Mouse (Mus musculus): ENCODE results near the gene Hdhd5. TPM values are rescaled to one million over a fixed set of nuclear protein-coding genes. Genes with fewer than 3 reads are reported as not detected.

Hdhd5 gene
- polyA plus RNA-seq, 2 experiments, result 5.6 to 8.4 TPM

GRCm38 (mm10) chr6:120464406-120464939 is 66.6 kb downstream of the Hdhd5 start:
- 29% methylated on average over 9 of the region's 9 CpGs for WGBS (ENCODE audit: insufficient replicate concordance)
- Histone ChIP-seq H3K4me3 (ENCODE audit: insufficient read depth in 1 of 2, low read depth in 2 of 2, low read length in 2 of 2) (peak overlapping the region; percentile 81 to 82), H3K4me2 (ENCODE audit: low read depth) (peak overlapping the region; percentile 93), H3K4me1 (replicated peaks; ENCODE audit: control insufficient read depth in 2 of 2, insufficient read depth in 2 of 2, low read length in 1 of 2) (peaks cover 11 to 29% of the 10 kb centered on the region in 2 experiments), H3K27ac (no peak overlapping the region), H3K27me3 (ENCODE audit: control insufficient read depth, insufficient read depth, low read length) (no peaks in the 10 kb centered on the region), H3K9ac (replicated peaks) (peak overlapping the region; percentile 31; the same call in 1 of the 2 replicates), H3K36me3 (replicated peaks; ENCODE audit: control insufficient read depth, insufficient read depth, low read depth) (no peaks in the 10 kb centered on the region), H3K9me3 (ENCODE audit: control insufficient read depth, low read length) (no peaks in the 10 kb centered on the region)
- TF ChIP-seq EP300 (IDR thresholded peaks at IDR 0.05; ENCODE audit: low read depth), result no peak
- TF ChIP-seq CTCF (IDR thresholded peaks at IDR 0.05; ENCODE audit: low read depth), result no peak
- DNase-seq (ENCODE audit: low read depth in 3 of 3, low spot score in 3 of 3) (no peak), ATAC-seq (ENCODE audit: insufficient read depth) (no peak)

GRCm38 (mm10) chr6:120463884-120464283 is 67.2 kb downstream of the Hdhd5 start:
- Histone ChIP-seq H3K27ac (no peak overlapping the region), H3K36me3 (replicated peaks; ENCODE audit: control insufficient read depth, insufficient read depth, low read depth) (no peaks in the 10 kb centered on the region), H3K9ac (replicated peaks) (peak overlapping the region; percentile 78), H3K27me3 (ENCODE audit: control insufficient read depth, insufficient read depth, low read length) (no peaks in the 10 kb centered on the region), H3K4me3 (ENCODE audit: insufficient read depth in 1 of 2, low read depth in 2 of 2, low read length in 2 of 2) (peak overlapping the region; percentile 81 to 82), H3K9me3 (ENCODE audit: control insufficient read depth, low read length) (no peaks in the 10 kb centered on the region), H3K4me1 (replicated peaks; ENCODE audit: control insufficient read depth in 2 of 2, insufficient read depth in 2 of 2, low read length in 1 of 2) (peaks cover 11 to 29% of the 10 kb centered on the region in 2 experiments), H3K4me2 (ENCODE audit: low read depth) (peak overlapping the region; percentile 93)
- 2% methylated on average over 11 of the region's 11 CpGs for WGBS (ENCODE audit: insufficient replicate concordance)
- DNase-seq (ENCODE audit: low read depth in 3 of 3, low spot score in 3 of 3) (no peak), ATAC-seq (ENCODE audit: insufficient read depth) (peak; percentile 20; the same call in 1 of the 2 replicates)
- TF ChIP-seq EP300 (IDR thresholded peaks at IDR 0.05; ENCODE audit: low read depth) (0 out of 2 replicates have a peak, but pooled peaks have one; percentile 8), CTCF (IDR thresholded peaks at IDR 0.05; ENCODE audit: low read depth) (peak; percentile 55)

GRCm38 (mm10) chr6:120463086-120463871 is 67.8 kb downstream of the Hdhd5 start, which contains the start of gene Il17ra:
Gene Il17ra, plus strand, starts transcription at chr6:120463247.
- Histone ChIP-seq H3K27ac (no peak within 1 kb of the TSS; the same call in 1 of the 2 replicates), H3K4me3 (ENCODE audit: insufficient read depth in 1 of 2, low read depth in 2 of 2, low read length in 2 of 2) (peak within 1 kb of the TSS; percentile 81 to 82), H3K4me2 (ENCODE audit: low read depth) (peak within 1 kb of the TSS; percentile 93), H3K27me3 (ENCODE audit: control insufficient read depth, insufficient read depth, low read length) (no peaks in the 10 kb centered on the region), H3K4me1 (replicated peaks; ENCODE audit: control insufficient read depth in 2 of 2, insufficient read depth in 2 of 2, low read length in 1 of 2) (peaks cover 11 to 29% of the 10 kb centered on the region in 2 experiments), H3K9me3 (ENCODE audit: control insufficient read depth, low read length) (no peaks in the 10 kb centered on the region), H3K9ac (replicated peaks) (peak within 1 kb of the TSS; percentile 78), H3K36me3 (replicated peaks; ENCODE audit: control insufficient read depth, insufficient read depth, low read depth) (no peaks in the 10 kb centered on the region)
- under 1% methylated on average over 90 of the region's 90 CpGs for WGBS (ENCODE audit: insufficient replicate concordance)
- DNase-seq (ENCODE audit: low read depth in 3 of 3, low spot score in 3 of 3), result peak; percentile 57 to 71 (median 61)
- no peak for TF ChIP-seq CTCF (IDR thresholded peaks at IDR 0.05; ENCODE audit: low read depth)
- no peak for TF ChIP-seq EP300 (IDR thresholded peaks at IDR 0.05; ENCODE audit: low read depth)
- peak; percentile 88 for ATAC-seq (ENCODE audit: insufficient read depth)

- 60% methylated on average over 6 of the region's 6 CpGs for WGBS (ENCODE audit: insufficient replicate concordance)
- Histone ChIP-seq H3K36me3 (replicated peaks; ENCODE audit: control insufficient read depth, insufficient read depth, low read depth) (no peaks in the 10 kb centered on the region), H3K4me2 (ENCODE audit: low read depth) (no peak overlapping the region), H3K4me1 (replicated peaks; ENCODE audit: control insufficient read depth in 2 of 2, insufficient read depth in 2 of 2, low read length in 1 of 2) (peaks cover 11 to 29% of the 10 kb centered on the region in 2 experiments), H3K9me3 (ENCODE audit: control insufficient read depth, low read length) (no peaks in the 10 kb centered on the region), H3K27me3 (ENCODE audit: control insufficient read depth, insufficient read depth, low read length) (no peaks in the 10 kb centered on the region), H3K4me3 (ENCODE audit: insufficient read depth in 1 of 2, low read depth in 2 of 2, low read length in 2 of 2) (no peak overlapping the region), H3K9ac (replicated peaks) (no peak overlapping the region), H3K27ac (no peak overlapping the region)
- TF ChIP-seq CTCF (IDR thresholded peaks at IDR 0.05; ENCODE audit: low read depth), result no peak
- TF ChIP-seq EP300 (IDR thresholded peaks at IDR 0.05; ENCODE audit: low read depth), result no peak
- no peak for DNase-seq (ENCODE audit: low read depth in 3 of 3, low spot score in 3 of 3)
- no peak for ATAC-seq (ENCODE audit: insufficient read depth)
Observed at GRCm38 (mm10) chr6:120462251-120462650, 68.9 kb downstream of the Hdhd5 start.

GRCm38 (mm10) chr6:120461217-120461616 is 69.9 kb downstream of the Hdhd5 start:
- 69% methylated on average over 15 of the region's 15 CpGs for WGBS (ENCODE audit: insufficient replicate concordance)
- no peaks in the 10 kb centered on the region for H3K9me3 ChIP-seq (ENCODE audit: control insufficient read depth, low read length)
- H3K27ac ChIP-seq, result no peak overlapping the region
- no peak overlapping the region for H3K4me2 ChIP-seq (ENCODE audit: low read depth)
- ATAC-seq (ENCODE audit: insufficient read depth) (no peak), DNase-seq (ENCODE audit: low read depth in 3 of 3, low spot score in 3 of 3) (no peak)
- TF ChIP-seq CTCF (IDR thresholded peaks at IDR 0.05; ENCODE audit: low read depth), result no peak
- no peak for TF ChIP-seq EP300 (IDR thresholded peaks at IDR 0.05; ENCODE audit: low read depth)
- no peak overlapping the region for H3K4me3 ChIP-seq (ENCODE audit: insufficient read depth in 1 of 2, low read depth in 2 of 2, low read length in 2 of 2)
- H3K4me1 ChIP-seq (replicated peaks; ENCODE audit: control insufficient read depth in 2 of 2, insufficient read depth in 2 of 2, low read length in 1 of 2), result peaks cover 7 to 19% of the 10 kb centered on the region in 2 experiments
- H3K9ac ChIP-seq (replicated peaks), result no peak overlapping the region
- H3K36me3 ChIP-seq (replicated peaks; ENCODE audit: control insufficient read depth, insufficient read depth, low read depth), result no peaks in the 10 kb centered on the region
- no peaks in the 10 kb centered on the region for H3K27me3 ChIP-seq (ENCODE audit: control insufficient read depth, insufficient read depth, low read length)

Other genes starting within 250 kb of the Hdhd5 start
- not detected in 2 replicates for gene D330020A13Rik, start 237.0 kb downstream of the Hdhd5 start, polyA plus RNA-seq (2012; rRNA removed)
- not detected in 2 replicates for gene D330020A13Rik, start 237.0 kb downstream of the Hdhd5 start, polyA plus RNA-seq (2014; fragmentation: Nextera tagmentation; extraction: Ambion mirVana)
- gene B4galnt3, start 236.8 kb downstream of the Hdhd5 start, polyA plus RNA-seq (2012; rRNA removed), result 0.11 and 0.13 TPM in 2 replicates
- gene B4galnt3, start 236.8 kb downstream of the Hdhd5 start, polyA plus RNA-seq (2014; fragmentation: Nextera tagmentation; extraction: Ambion mirVana), result 0.06 and 0.18 TPM in 2 replicates
- 2.7 and 3.8 TPM in 2 replicates for gene Kdm5a, start 167.2 kb downstream of the Hdhd5 start, polyA plus RNA-seq (2012; rRNA removed)
- 16.6 and 17.6 TPM in 2 replicates for gene Kdm5a, start 167.2 kb downstream of the Hdhd5 start, polyA plus RNA-seq (2014; fragmentation: Nextera tagmentation; extraction: Ambion mirVana)
- 6.9 and 11.4 TPM in 2 replicates for gene Ccdc77, start 166.9 kb downstream of the Hdhd5 start, polyA plus RNA-seq (2012; rRNA removed)
- gene Ccdc77, start 166.9 kb downstream of the Hdhd5 start, polyA plus RNA-seq (2014; fragmentation: Nextera tagmentation; extraction: Ambion mirVana), result 14.1 and 16.3 TPM in 2 replicates
- 6.0 and 6.2 TPM in 2 replicates for gene Il17ra, start 68.1 kb downstream of the Hdhd5 start, polyA plus RNA-seq (2012; rRNA removed)
- gene Il17ra, start 68.1 kb downstream of the Hdhd5 start, polyA plus RNA-seq (2014; fragmentation: Nextera tagmentation; extraction: Ambion mirVana), result 3.6 TPM in 2 replicates
- 0.01 and 0.04 TPM in 2 replicates for gene Tmem121b, start 37.5 kb downstream of the Hdhd5 start, polyA plus RNA-seq (2012; rRNA removed)
- gene Tmem121b, start 37.5 kb downstream of the Hdhd5 start, polyA plus RNA-seq (2014; fragmentation: Nextera tagmentation; extraction: Ambion mirVana), result 0.04 TPM in 1 of 2 replicates, not detected in the other
- gene Cecr2, start 135.1 kb upstream of the Hdhd5 start, polyA plus RNA-seq (2012; rRNA removed), result 5.5 and 6.2 TPM in 2 replicates
- 7.1 and 8.2 TPM in 2 replicates for gene Cecr2, start 135.1 kb upstream of the Hdhd5 start, polyA plus RNA-seq (2014; fragmentation: Nextera tagmentation; extraction: Ambion mirVana)
- 0.08 and 0.09 TPM in 2 replicates for gene Slc25a18, start 242.3 kb upstream of the Hdhd5 start, polyA plus RNA-seq (2012; rRNA removed)
- 0.08 and 0.11 TPM in 2 replicates for gene Slc25a18, start 242.3 kb upstream of the Hdhd5 start, polyA plus RNA-seq (2014; fragmentation: Nextera tagmentation; extraction: Ambion mirVana)